Mouse (Mus musculus) lung, embryonic 14.5 days (tissue): ENCODE results near the gene Fli1. TPM values are rescaled to one million over a fixed set of nuclear protein-coding genes. Genes with fewer than 3 reads are reported as not detected.

Source experiments
- ATAC-seq: fragments of 200-750 bp; cut with Nextera tagmentation; 2 replicates; pipeline ENCODE4 v1.8.0; 2017; ENCODE audit warnings: mild to moderate bottlenecking, moderate TSS enrichment, moderate library complexity; ENCODE audit not compliant: insufficient read depth
- DNase-seq: peaks from one replicate; pipeline ENCODE4 v3.0.0-alpha.2; 2015
- H3K27ac ChIP-seq: fragments of 300-500 bp; sonication (generic); 2 replicates; pipeline ENCODE4 v1.5.1; 2014; ENCODE audit warnings: low read depth, mild to moderate bottlenecking, moderate library complexity
- H3K27me3 ChIP-seq: fragments of 300-500 bp; sonication (generic); 2 replicates; pipeline ENCODE4 v1.6.1; 2014; ENCODE audit warnings: low read length, control low read depth; ENCODE audit not compliant: insufficient read depth
- H3K36me3 ChIP-seq: fragments of 300-500 bp; sonication (generic); 2 replicates; pipeline ENCODE4 v1.6.1; 2014; ENCODE audit warnings: control low read depth; ENCODE audit not compliant: insufficient read depth
- H3K4me1 ChIP-seq: fragments of 300-500 bp; sonication (generic); 2 replicates; pipeline ENCODE4 v1.6.1; 2014; ENCODE audit warnings: antibody characterized with exemption, control low read depth; ENCODE audit not compliant: insufficient read depth
- H3K4me2 ChIP-seq: fragments of 300-500 bp; sonication (generic); 2 replicates; pipeline ENCODE4 v1.6.1; 2014; ENCODE audit warnings: mild to moderate bottlenecking
- H3K4me3 ChIP-seq: fragments of 300-500 bp; sonication (generic); 2 replicates; pipeline ENCODE4 v1.5.1; 2014; ENCODE audit warnings: low read depth, low read length
- H3K9ac ChIP-seq: fragments of 300-500 bp; sonication (generic); 2 replicates; pipeline ENCODE4 v1.6.1; 2014
- H3K9me3 ChIP-seq: fragments of 300-500 bp; sonication (generic); 2 replicates; pipeline ENCODE4 v1.6.1; 2016; ENCODE audit warnings: low read depth, low read length, control low read depth
- CTCF ChIP-seq: IDR thresholded peaks from 2 replicates; pipeline ENCODE4 v1.5.1; 2016; ENCODE audit warnings: antibody characterized with exemption, low read depth
- WGBS: fragments of 180-500 bp; shearing (Covaris S2); extraction: QIAGEN DNeasy Blood & Tissue Kit; methylation state at CpG from one replicate; pipeline ENCODE4 v1.1.7; 2014; 5-methylcytosine and 5-hydroxymethylcytosine counted together
- polyA plus RNA-seq: library from polyadenylated mRNA; unstranded; fragments of >200 nt; fragmentation: Nextera tagmentation; extraction: Ambion mirVana; gene quantifications from 2 replicates; pipeline ENCODE4 v1.2.1, GENCODE M21; 2014

The Fli1 gene
- polyA plus RNA-seq, 1 experiment from 2014 or later: 37.8 TPM

DNA sequence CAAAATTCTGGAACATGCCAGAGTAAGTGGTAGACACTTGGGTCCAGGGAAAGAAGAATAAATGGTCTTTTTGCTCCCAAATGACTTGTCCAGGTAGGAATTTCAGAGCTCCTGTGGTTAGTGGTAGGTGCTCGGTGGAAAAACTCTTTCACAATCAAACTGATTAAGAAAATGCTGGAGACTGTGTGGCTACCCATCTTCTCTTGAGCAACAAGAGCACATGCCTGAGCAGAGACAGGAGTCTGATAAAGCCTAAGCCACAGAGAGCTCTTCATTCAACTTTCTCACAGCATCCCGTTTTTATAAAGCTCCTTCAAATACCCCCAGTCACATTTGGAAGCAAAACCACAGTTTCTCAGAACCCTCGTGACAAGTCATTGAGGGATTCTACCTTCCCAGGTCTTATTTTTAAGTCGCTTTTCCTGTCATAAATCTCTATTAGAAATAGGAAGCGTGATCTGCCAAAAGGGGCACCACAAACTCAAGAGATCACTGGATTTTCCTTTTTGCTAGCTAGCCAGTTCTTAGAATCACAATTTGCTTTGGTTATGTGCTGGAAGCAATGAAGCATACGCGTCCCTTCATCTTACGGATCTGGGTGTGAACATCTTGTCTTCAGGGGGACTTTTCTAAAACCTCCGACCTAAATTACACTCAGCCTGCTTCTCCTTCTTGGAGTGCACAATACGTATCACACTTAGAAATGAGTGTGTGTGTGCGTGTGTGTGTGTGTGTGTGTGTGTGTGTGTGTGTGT is 40.2 kb downstream of the Fli1 start:
- Histone ChIP-seq H3K4me1 (peaks cover 23% of the 10 kb centered on the region), H3K27ac (no peak overlapping the region), H3K9me3 (no peaks in the 10 kb centered on the region), H3K36me3 (no peaks in the 10 kb centered on the region), H3K4me3 (no peak overlapping the region), H3K27me3 (no peaks in the 10 kb centered on the region), H3K9ac (no peak overlapping the region), H3K4me2 (no peak overlapping the region)
- no peak for DNase-seq
- 76% methylated on average over 11 of the region's 11 CpGs for WGBS
- ATAC-seq: no peak
- no peak for TF ChIP-seq CTCF

DNA sequence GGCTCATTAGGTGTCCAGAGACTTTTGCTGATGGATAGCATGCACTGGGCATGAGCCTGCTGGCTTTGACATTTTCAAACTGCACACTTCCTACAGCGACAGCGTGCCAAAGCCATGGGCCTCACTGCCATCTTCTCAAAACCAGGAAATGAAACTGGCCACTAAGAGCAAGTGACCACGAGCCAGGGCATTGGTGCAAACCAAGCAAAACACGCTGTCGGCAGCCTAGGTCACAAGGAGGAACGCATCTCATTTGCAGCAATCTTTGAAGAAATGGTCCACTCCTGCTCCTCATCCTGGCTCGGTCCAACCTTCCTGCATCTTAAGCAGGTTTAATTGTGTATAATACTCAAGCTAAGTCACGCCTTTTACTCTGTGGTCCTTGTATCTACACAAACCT is 41.8 kb downstream of the Fli1 start:
- H3K9me3 ChIP-seq: no peaks in the 10 kb centered on the region
- WGBS: 81% methylated on average over 8 of the region's 8 CpGs
- no peaks in the 10 kb centered on the region for H3K36me3 ChIP-seq
- DNase-seq (no peak), ATAC-seq (no peak)
- H3K27me3 ChIP-seq: no peaks in the 10 kb centered on the region
- TF ChIP-seq CTCF: no peak
- H3K4me2 ChIP-seq: no peak overlapping the region
- H3K4me3 ChIP-seq: no peak overlapping the region
- no peak overlapping the region for H3K27ac ChIP-seq
- peaks cover 17% of the 10 kb centered on the region; the same call in 1 of the 2 replicates for H3K4me1 ChIP-seq
- H3K9ac ChIP-seq: no peak overlapping the region

DNA sequence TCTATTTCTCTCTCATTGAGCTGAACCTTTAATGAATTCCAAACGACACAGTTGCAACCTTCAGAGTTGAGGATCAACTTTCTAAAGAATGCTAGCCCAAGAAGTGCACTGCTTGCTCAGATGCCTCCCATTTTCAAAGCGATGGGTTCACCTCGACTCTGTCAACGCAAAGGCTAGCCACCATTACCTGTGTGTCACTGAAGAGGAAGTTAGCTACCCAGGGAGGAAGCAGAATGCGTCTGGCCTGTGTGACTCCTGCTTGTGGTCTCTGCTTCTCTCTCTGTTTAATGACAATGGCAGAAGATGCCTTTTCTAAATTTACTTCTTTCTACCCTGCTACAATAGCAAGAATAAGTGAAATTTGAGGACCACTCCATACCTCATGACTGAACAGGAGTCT is 42.6 kb downstream of the Fli1 start:
- H3K4me1 ChIP-seq: peaks cover 17% of the 10 kb centered on the region; the same call in 1 of the 2 replicates
- H3K9me3 ChIP-seq: no peaks in the 10 kb centered on the region
- WGBS: 71% methylated on average over 5 of the region's 5 CpGs

DNA sequence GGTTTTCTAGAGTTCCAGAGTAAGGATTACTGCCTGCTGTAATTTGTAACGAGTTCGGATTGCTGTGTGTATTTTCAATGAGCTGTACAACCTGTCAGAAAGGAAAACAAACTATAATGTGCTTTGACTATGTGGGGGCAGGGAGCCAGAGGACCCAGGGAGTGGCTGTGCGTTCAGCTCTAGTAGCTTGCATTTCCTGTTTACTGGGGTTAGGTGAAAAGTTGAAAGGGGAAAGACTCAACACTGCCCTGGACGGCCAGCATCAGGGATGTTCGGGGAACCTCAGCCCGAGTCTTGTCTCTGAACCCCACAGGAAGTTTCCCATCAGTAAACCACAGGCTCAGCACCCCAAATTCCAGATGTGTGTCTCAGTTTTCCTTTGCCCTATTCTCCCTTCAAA is 43.2 kb downstream of the Fli1 start:
- 36% methylated on average over 6 of the region's 6 CpGs for WGBS
- no peak overlapping the region for H3K27ac ChIP-seq
- H3K4me2 ChIP-seq: no peak overlapping the region
- H3K4me1 ChIP-seq: peaks cover 16% of the 10 kb centered on the region; the same call in 1 of the 2 replicates
- H3K9ac ChIP-seq: no peak overlapping the region
- no peaks in the 10 kb centered on the region for H3K9me3 ChIP-seq
- TF ChIP-seq CTCF: no peak
- DNase-seq (no peak), ATAC-seq (no peak)
- no peak overlapping the region for H3K4me3 ChIP-seq
- no peaks in the 10 kb centered on the region for H3K27me3 ChIP-seq
- no peaks in the 10 kb centered on the region for H3K36me3 ChIP-seq

More for the DNA sequence above, 42.6 kb downstream of the Fli1 start:
- no peak for TF ChIP-seq CTCF
- H3K9ac ChIP-seq: no peak overlapping the region
- H3K36me3 ChIP-seq: no peaks in the 10 kb centered on the region
- no peaks in the 10 kb centered on the region for H3K27me3 ChIP-seq
- no peak overlapping the region for H3K4me3 ChIP-seq
- ATAC-seq (no peak), DNase-seq (no peak)
- no peak overlapping the region for H3K27ac ChIP-seq
- H3K4me2 ChIP-seq: no peak overlapping the region

DNA sequence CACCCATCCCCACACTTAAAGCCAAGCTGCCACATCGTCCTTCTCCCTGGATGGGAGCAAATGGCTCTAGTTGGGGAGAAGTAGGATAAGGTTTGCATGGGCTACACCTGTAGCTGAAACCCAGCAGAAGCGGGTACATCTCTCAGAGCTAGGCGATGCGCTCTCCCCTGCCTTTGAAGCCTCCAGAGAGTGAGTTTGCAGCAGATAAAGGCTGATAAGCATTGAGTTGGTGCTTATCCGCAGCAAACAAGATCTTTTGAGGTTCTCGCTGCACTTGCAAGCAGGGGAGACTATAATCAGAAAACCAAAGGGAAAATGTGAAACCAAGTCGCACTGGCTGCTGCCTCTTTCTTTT is 47.0 kb downstream of the Fli1 start:
- H3K4me1 ChIP-seq: 0 out of 2 replicates have a peak, but pooled peaks cover 4% of the 10 kb centered on the region
- no peak for DNase-seq
- TF ChIP-seq CTCF: no peak
- no peaks in the 10 kb centered on the region for H3K27me3 ChIP-seq
- no peak overlapping the region for H3K9ac ChIP-seq
- no peak overlapping the region for H3K4me2 ChIP-seq
- no peak overlapping the region for H3K27ac ChIP-seq
- no peak for ATAC-seq
- H3K36me3 ChIP-seq: no peaks in the 10 kb centered on the region
- WGBS: 26% methylated on average over 7 of the region's 7 CpGs
- no peak overlapping the region for H3K4me3 ChIP-seq
- no peaks in the 10 kb centered on the region for H3K9me3 ChIP-seq

DNA sequence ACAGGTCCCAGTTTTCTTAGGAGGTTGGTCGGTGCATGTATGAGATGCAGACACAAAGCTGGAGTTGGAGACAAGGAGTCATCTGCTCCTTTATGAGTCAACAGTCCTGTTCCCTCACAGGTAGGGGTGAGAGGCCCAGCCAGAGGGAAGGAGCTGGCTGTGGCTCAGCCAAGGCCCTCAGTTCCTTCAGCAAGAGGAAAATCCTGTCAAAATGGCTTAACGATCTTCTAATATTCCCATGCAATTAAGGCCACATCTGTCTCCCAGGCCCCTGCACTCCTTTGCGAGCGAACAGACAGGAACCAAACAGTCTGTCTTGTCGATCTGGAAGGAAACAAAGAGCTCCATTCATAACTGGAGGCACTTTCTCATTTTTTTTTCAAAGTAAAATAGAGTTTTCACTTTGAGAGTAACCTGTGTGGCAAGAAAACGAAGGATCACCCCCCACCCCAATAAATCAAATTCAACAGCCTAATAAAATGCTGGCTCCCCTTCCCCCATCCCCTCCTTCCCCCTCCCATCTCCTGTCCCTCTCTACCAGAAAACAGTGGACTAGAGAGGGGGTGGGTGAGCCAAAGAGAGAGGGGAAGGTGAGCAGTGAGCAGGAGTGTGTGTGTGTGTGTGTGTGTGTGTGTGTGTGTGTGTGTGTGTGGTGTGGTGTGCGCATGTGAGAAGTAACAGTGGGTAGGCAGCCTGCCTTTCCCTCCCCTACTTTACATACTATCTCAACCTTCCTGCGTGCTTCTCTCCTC is 47.6 kb downstream of the Fli1 start:
- DNase-seq (no peak), ATAC-seq (peak; percentile 38; the same call in 1 of the 2 replicates)
- no peak overlapping the region for H3K9ac ChIP-seq
- no peaks in the 10 kb centered on the region for H3K27me3 ChIP-seq
- H3K27ac ChIP-seq: peak overlapping the region; percentile 45; the same call in 1 of the 2 replicates
- no peaks in the 10 kb centered on the region for H3K36me3 ChIP-seq
- H3K4me1 ChIP-seq: 0 out of 2 replicates have a peak, but pooled peaks cover 4% of the 10 kb centered on the region
- no peaks in the 10 kb centered on the region for H3K9me3 ChIP-seq
- WGBS: 26% methylated on average over 8 of the region's 8 CpGs
- TF ChIP-seq CTCF: no peak
- H3K4me2 ChIP-seq: no peak overlapping the region
- no peak overlapping the region for H3K4me3 ChIP-seq
